Mouse (Mus musculus) megakaryocyte, adult 5-6 weeks (primary cell): Measurements from ENCODE around the gene Aldh1l1. TPM values are rescaled to one million over a fixed set of nuclear protein-coding genes. Genes with fewer than 3 reads are reported as not detected.

ENCODE experiments used
- ATAC-seq: 2 replicates; pipeline ENCODE4 v1.8.0; 2016; ENCODE audit warnings: mild to moderate bottlenecking, inconsistent platforms; ENCODE audit not compliant: poor library complexity, severe bottlenecking
- total RNA-seq, 2 experiments: library from RNA; stranded (forward) in 1 of 2; stranded (reverse) in 1 of 2; fragments of 153-499, 151-499 nt in 1 of 2; fragments of 221-1000, 200-1000 nt in 1 of 2; gene quantifications; 2 replicates each; pipeline versions ENCODE4 v1.2.3 to v1.2.4; 2015 to 2017

Gene Aldh1l1
- total RNA-seq (2015) (0.31 and 0.68 TPM in 2 replicates), total RNA-seq (2017) (0.45 and 0.55 TPM in 2 replicates)

GRCm38 (mm10) chr6:90486176-90486921, at the start of gene Aldh1l1:
Aldh1l1 (plus strand) TSS chr6:90486427.
- no peak for ATAC-seq

GRCm38 (mm10) chr6:90437041-90437440, 49.2 kb upstream of the Aldh1l1 start:
- no peak for ATAC-seq

GRCm38 (mm10) chr6:90446883-90447282, 39.3 kb upstream of the Aldh1l1 start:
- no peak for ATAC-seq

GRCm38 (mm10) chr6:90450179-90450578, 36.0 kb upstream of the Aldh1l1 start:
- no peak for ATAC-seq

GRCm38 (mm10) chr6:90450697-90451096, 35.5 kb upstream of the Aldh1l1 start:
- no peak for ATAC-seq

- no peak for ATAC-seq
Measured at GRCm38 (mm10) chr6:90451512-90451911, 34.7 kb upstream of the Aldh1l1 start.

- no peak for ATAC-seq
Measured at GRCm38 (mm10) chr6:90452603-90453002, 33.6 kb upstream of the Aldh1l1 start.

- no peak for ATAC-seq
Measured at GRCm38 (mm10) chr6:90453751-90454150, 32.5 kb upstream of the Aldh1l1 start.

- ATAC-seq: no peak
Measured at GRCm38 (mm10) chr6:90457421-90457820, 28.8 kb upstream of the Aldh1l1 start.

- ATAC-seq: no peak
Measured at GRCm38 (mm10) chr6:90461181-90461580, 25.0 kb upstream of the Aldh1l1 start.

- no peak for ATAC-seq
Measured at GRCm38 (mm10) chr6:90461771-90462170, 24.5 kb upstream of the Aldh1l1 start.

GRCm38 (mm10) chr6:90462181-90462706, 24.0 kb upstream of the Aldh1l1 start, which contains the start of gene Klf15:
Klf15 (plus strand) TSS chr6:90462576.
- no peak for ATAC-seq

GRCm38 (mm10) chr6:90462841-90463227, 23.4 kb upstream of the Aldh1l1 start:
- ATAC-seq: no peak

- ATAC-seq: no peak
Measured at GRCm38 (mm10) chr6:90463228-90463862, 22.9 kb upstream of the Aldh1l1 start.

- ATAC-seq: no peak
Measured at GRCm38 (mm10) chr6:90463890-90464421, 22.3 kb upstream of the Aldh1l1 start.

GRCm38 (mm10) chr6:90465028-90465640, 21.1 kb upstream of the Aldh1l1 start:
- ATAC-seq: no peak

- ATAC-seq: no peak
Measured at GRCm38 (mm10) chr6:90466079-90466478, 20.1 kb upstream of the Aldh1l1 start.

GRCm38 (mm10) chr6:90466847-90467410, 19.3 kb upstream of the Aldh1l1 start:
- no peak for ATAC-seq

GRCm38 (mm10) chr6:90468216-90468615, 18.0 kb upstream of the Aldh1l1 start:
- no peak for ATAC-seq

GRCm38 (mm10) chr6:90469041-90469440, 17.2 kb upstream of the Aldh1l1 start:
- ATAC-seq: no peak

- ATAC-seq: no peak
Measured at GRCm38 (mm10) chr6:90470255-90470654, 16.0 kb upstream of the Aldh1l1 start.
